Mouse (Mus musculus): ENCODE measurements around the gene Kxd1.

The Kxd1 gene

GRCm38 (mm10) chr8:70527512-70528181, at the start of gene Kxd1, which contains the start of gene Fkbp8:
Gene Kxd1 (minus strand): TSS chr8:70527956.
Gene Fkbp8 (plus strand): TSS chr8:70527724.
- DNase-seq (ENCODE audit: low read depth): peak; percentile 96

- DNase-seq (ENCODE audit: low read depth): no peak
Measured at GRCm38 (mm10) chr8:70577207-70577606, 49.5 kb upstream of the Kxd1 start.

GRCm38 (mm10) chr8:70574915-70575314, 47.2 kb upstream of the Kxd1 start:
- no peak for DNase-seq (ENCODE audit: low read depth)

GRCm38 (mm10) chr8:70574302-70574701, 46.5 kb upstream of the Kxd1 start:
- DNase-seq (ENCODE audit: low read depth): no peak

GRCm38 (mm10) chr8:70570990-70571389, 43.2 kb upstream of the Kxd1 start:
- DNase-seq (ENCODE audit: low read depth): no peak

GRCm38 (mm10) chr8:70570360-70570759, 42.6 kb upstream of the Kxd1 start:
- no peak for DNase-seq (ENCODE audit: low read depth)

- DNase-seq (ENCODE audit: low read depth): no peak
Measured at GRCm38 (mm10) chr8:70565561-70565960, 37.8 kb upstream of the Kxd1 start.

- DNase-seq (ENCODE audit: low read depth): peak; percentile 39
Measured at GRCm38 (mm10) chr8:70564696-70565235, 37.0 kb upstream of the Kxd1 start.

GRCm38 (mm10) chr8:70563763-70564387, 36.1 kb upstream of the Kxd1 start:
- DNase-seq (ENCODE audit: low read depth): no peak

- DNase-seq (ENCODE audit: low read depth): no peak
Measured at GRCm38 (mm10) chr8:70562802-70563201, 35.0 kb upstream of the Kxd1 start.

- peak; percentile 32 for DNase-seq (ENCODE audit: low read depth)
Measured at GRCm38 (mm10) chr8:70561809-70562535, 34.2 kb upstream of the Kxd1 start.

- DNase-seq (ENCODE audit: low read depth): no peak
Measured at GRCm38 (mm10) chr8:70561357-70561756, 33.6 kb upstream of the Kxd1 start.

- DNase-seq (ENCODE audit: low read depth): no peak
Measured at GRCm38 (mm10) chr8:70560564-70560963, 32.8 kb upstream of the Kxd1 start.

- peak; percentile 43 for DNase-seq (ENCODE audit: low read depth)
Measured at GRCm38 (mm10) chr8:70560096-70560495, 32.3 kb upstream of the Kxd1 start.

- peak; percentile 40 for DNase-seq (ENCODE audit: low read depth)
Measured at GRCm38 (mm10) chr8:70558983-70559382, 31.2 kb upstream of the Kxd1 start.

GRCm38 (mm10) chr8:70558334-70558733, 30.6 kb upstream of the Kxd1 start:
- DNase-seq (ENCODE audit: low read depth): no peak

GRCm38 (mm10) chr8:70555079-70555747, 27.5 kb upstream of the Kxd1 start:
- DNase-seq (ENCODE audit: low read depth): no peak

GRCm38 (mm10) chr8:70553740-70554139, 26.0 kb upstream of the Kxd1 start:
- DNase-seq (ENCODE audit: low read depth): peak; percentile 74

- DNase-seq (ENCODE audit: low read depth): no peak
Measured at GRCm38 (mm10) chr8:70552836-70553235, 25.1 kb upstream of the Kxd1 start.

GRCm38 (mm10) chr8:70551558-70552161, 23.9 kb upstream of the Kxd1 start:
- no peak for DNase-seq (ENCODE audit: low read depth)

- no peak for DNase-seq (ENCODE audit: low read depth)
Measured at GRCm38 (mm10) chr8:70549412-70550184, 21.8 kb upstream of the Kxd1 start.

All from NIH3T3 (cell line).